Mouse (Mus musculus): Measurements from ENCODE around the gene Gm5294. TPM values are rescaled to one million over a fixed set of nuclear protein-coding genes. Genes with fewer than 3 reads are reported as not detected.

Gene Gm5294
- polyA plus RNA-seq, 1 experiment from 2014 or later = not detected

- 35% methylated on average over 9 of the region's 9 CpGs for WGBS
- Histone ChIP-seq H3K27ac (ENCODE audit: low read length) (peak overlapping the region; percentile 47; the same call in 1 of the 2 replicates), H3K9ac (replicated peaks; ENCODE audit: low read length) (no peak overlapping the region), H3K4me3 (ENCODE audit: low read length) (no peak overlapping the region), H3K27me3 (ENCODE audit: insufficient read depth, low read length) (no peaks in the 10 kb centered on the region), H3K36me3 (ENCODE audit: insufficient read depth, low read length) (no peaks in the 10 kb centered on the region), H3K4me1 (ENCODE audit: insufficient read depth, low read length) (no peaks in the 10 kb centered on the region), H3K9me3 (ENCODE audit: low read length) (peaks cover 8% of the 10 kb centered on the region; the same call in 1 of the 2 replicates), H3K4me2 (replicated peaks; ENCODE audit: low read depth, low read length) (no peak overlapping the region)
- peak; percentile 83 for ATAC-seq (ENCODE audit: low FRiP score, low TSS enrichment)
Observed at GRCm38 (mm10) chr5:138843168-138843824, 23.4 kb downstream of the Gm5294 start.

GRCm38 (mm10) chr5:138846506-138846905 lies 26.6 kb downstream of the Gm5294 start:
- WGBS = 34% methylated on average over 4 of the region's 4 CpGs
- H3K36me3 ChIP-seq (ENCODE audit: insufficient read depth, low read length) = no peaks in the 10 kb centered on the region
- no peak overlapping the region for H3K4me2 ChIP-seq (replicated peaks; ENCODE audit: low read depth, low read length)
- H3K4me3 ChIP-seq (ENCODE audit: low read length) = no peak overlapping the region
- no peaks in the 10 kb centered on the region for H3K9me3 ChIP-seq (ENCODE audit: low read length)
- no peak overlapping the region for H3K9ac ChIP-seq (replicated peaks; ENCODE audit: low read length)
- H3K27me3 ChIP-seq (ENCODE audit: insufficient read depth, low read length) = no peaks in the 10 kb centered on the region
- no peaks in the 10 kb centered on the region for H3K4me1 ChIP-seq (ENCODE audit: insufficient read depth, low read length)
- no peak overlapping the region for H3K27ac ChIP-seq (ENCODE audit: low read length)
- ATAC-seq (ENCODE audit: low FRiP score, low TSS enrichment) = no peak

- Histone ChIP-seq H3K9me3 (ENCODE audit: low read length) (0 out of 2 replicates have a peak, but pooled peaks cover 2% of the 10 kb centered on the region), H3K27ac (ENCODE audit: low read length) (no peak overlapping the region), H3K36me3 (ENCODE audit: insufficient read depth, low read length) (no peaks in the 10 kb centered on the region), H3K4me2 (replicated peaks; ENCODE audit: low read depth, low read length) (no peak overlapping the region), H3K27me3 (ENCODE audit: insufficient read depth, low read length) (no peaks in the 10 kb centered on the region), H3K4me3 (ENCODE audit: low read length) (no peak overlapping the region), H3K4me1 (ENCODE audit: insufficient read depth, low read length) (no peaks in the 10 kb centered on the region), H3K9ac (replicated peaks; ENCODE audit: low read length) (no peak overlapping the region)
- peak; percentile 67; the same call in 1 of the 2 replicates for ATAC-seq (ENCODE audit: low FRiP score, low TSS enrichment)
- 2% methylated on average over 7 of the region's 7 CpGs for WGBS
Observed at GRCm38 (mm10) chr5:138848102-138848501, 28.2 kb downstream of the Gm5294 start.

- Histone ChIP-seq H3K36me3 (ENCODE audit: insufficient read depth, low read length) (no peaks in the 10 kb centered on the region), H3K9ac (replicated peaks; ENCODE audit: low read length) (no peak overlapping the region), H3K4me3 (ENCODE audit: low read length) (no peak overlapping the region), H3K4me1 (ENCODE audit: insufficient read depth, low read length) (no peaks in the 10 kb centered on the region), H3K27me3 (ENCODE audit: insufficient read depth, low read length) (no peaks in the 10 kb centered on the region), H3K9me3 (ENCODE audit: low read length) (0 out of 2 replicates have a peak, but pooled peaks cover 2% of the 10 kb centered on the region), H3K27ac (ENCODE audit: low read length) (no peak overlapping the region), H3K4me2 (replicated peaks; ENCODE audit: low read depth, low read length) (no peak overlapping the region)
- 0 out of 2 replicates have a peak, but pooled peaks have one; percentile 21 for ATAC-seq (ENCODE audit: low FRiP score, low TSS enrichment)
- WGBS = 68% methylated on average over 23 of the region's 23 CpGs
Observed at GRCm38 (mm10) chr5:138849682-138850461, 30.0 kb downstream of the Gm5294 start.

GRCm38 (mm10) chr5:138850462-138850844 lies 30.6 kb downstream of the Gm5294 start:
- no peak overlapping the region for H3K9ac ChIP-seq (replicated peaks; ENCODE audit: low read length)

GRCm38 (mm10) chr5:138851296-138851780 lies 31.5 kb downstream of the Gm5294 start:
- Histone ChIP-seq H3K27ac (ENCODE audit: low read length) (no peak overlapping the region), H3K27me3 (ENCODE audit: insufficient read depth, low read length) (no peaks in the 10 kb centered on the region), H3K9me3 (ENCODE audit: low read length) (0 out of 2 replicates have a peak, but pooled peaks cover 2% of the 10 kb centered on the region), H3K9ac (replicated peaks; ENCODE audit: low read length) (no peak overlapping the region), H3K4me3 (ENCODE audit: low read length) (no peak overlapping the region), H3K4me2 (replicated peaks; ENCODE audit: low read depth, low read length) (no peak overlapping the region), H3K4me1 (ENCODE audit: insufficient read depth, low read length) (no peaks in the 10 kb centered on the region), H3K36me3 (ENCODE audit: insufficient read depth, low read length) (no peaks in the 10 kb centered on the region)
- no peak for ATAC-seq (ENCODE audit: low FRiP score, low TSS enrichment)
- WGBS = 88% methylated on average over 5 of the region's 5 CpGs

More at GRCm38 (mm10) chr5:138850462-138850844, 30.6 kb downstream of the Gm5294 start:
- no peaks in the 10 kb centered on the region for H3K4me1 ChIP-seq (ENCODE audit: insufficient read depth, low read length)
- no peaks in the 10 kb centered on the region for H3K36me3 ChIP-seq (ENCODE audit: insufficient read depth, low read length)
- no peak overlapping the region for H3K4me3 ChIP-seq (ENCODE audit: low read length)
- H3K4me2 ChIP-seq (replicated peaks; ENCODE audit: low read depth, low read length) = no peak overlapping the region
- 81% methylated on average over 5 of the region's 5 CpGs for WGBS
- 0 out of 2 replicates have a peak, but pooled peaks cover 2% of the 10 kb centered on the region for H3K9me3 ChIP-seq (ENCODE audit: low read length)
- ATAC-seq (ENCODE audit: low FRiP score, low TSS enrichment) = no peak
- no peak overlapping the region for H3K27ac ChIP-seq (ENCODE audit: low read length)
- H3K27me3 ChIP-seq (ENCODE audit: insufficient read depth, low read length) = no peaks in the 10 kb centered on the region

- 66% methylated on average over 4 of the region's 4 CpGs for WGBS
- no peak overlapping the region for H3K4me2 ChIP-seq (replicated peaks; ENCODE audit: low read depth, low read length)
- no peak overlapping the region for H3K27ac ChIP-seq (ENCODE audit: low read length)
- no peaks in the 10 kb centered on the region for H3K4me1 ChIP-seq (ENCODE audit: insufficient read depth, low read length)
- H3K4me3 ChIP-seq (ENCODE audit: low read length) = no peak overlapping the region
- H3K9ac ChIP-seq (replicated peaks; ENCODE audit: low read length) = no peak overlapping the region
- 0 out of 2 replicates have a peak, but pooled peaks cover 2% of the 10 kb centered on the region for H3K9me3 ChIP-seq (ENCODE audit: low read length)
- no peaks in the 10 kb centered on the region for H3K36me3 ChIP-seq (ENCODE audit: insufficient read depth, low read length)
- ATAC-seq (ENCODE audit: low FRiP score, low TSS enrichment) = no peak
- no peaks in the 10 kb centered on the region for H3K27me3 ChIP-seq (ENCODE audit: insufficient read depth, low read length)
Observed at GRCm38 (mm10) chr5:138852151-138852550, 32.3 kb downstream of the Gm5294 start.

GRCm38 (mm10) chr5:138853349-138853748 lies 33.5 kb downstream of the Gm5294 start:
- ATAC-seq (ENCODE audit: low FRiP score, low TSS enrichment) = no peak
- no peak overlapping the region for H3K4me3 ChIP-seq (ENCODE audit: low read length)

GRCm38 (mm10) chr5:138857010-138857617 lies 37.2 kb downstream of the Gm5294 start:
- no peaks in the 10 kb centered on the region for H3K36me3 ChIP-seq (ENCODE audit: insufficient read depth, low read length)
- H3K27ac ChIP-seq (ENCODE audit: low read length) = no peak overlapping the region
- H3K9ac ChIP-seq (replicated peaks; ENCODE audit: low read length) = no peak overlapping the region
- ATAC-seq (ENCODE audit: low FRiP score, low TSS enrichment) = peak; percentile 86
- no peak overlapping the region for H3K4me2 ChIP-seq (replicated peaks; ENCODE audit: low read depth, low read length)
- peaks cover 4% of the 10 kb centered on the region for H3K4me1 ChIP-seq (ENCODE audit: insufficient read depth, low read length)
- 28% methylated on average over 9 of the region's 9 CpGs for WGBS
- no peak overlapping the region for H3K4me3 ChIP-seq (ENCODE audit: low read length)
- H3K9me3 ChIP-seq (ENCODE audit: low read length) = 0 out of 2 replicates have a peak, but pooled peaks cover 2% of the 10 kb centered on the region
- no peaks in the 10 kb centered on the region for H3K27me3 ChIP-seq (ENCODE audit: insufficient read depth, low read length)

More at GRCm38 (mm10) chr5:138853349-138853748, 33.5 kb downstream of the Gm5294 start:
- no peak overlapping the region for H3K4me2 ChIP-seq (replicated peaks; ENCODE audit: low read depth, low read length)
- H3K27ac ChIP-seq (ENCODE audit: low read length) = no peak overlapping the region
- WGBS = 67% methylated on average over 2 of the region's 2 CpGs
- H3K9ac ChIP-seq (replicated peaks; ENCODE audit: low read length) = no peak overlapping the region
- no peaks in the 10 kb centered on the region for H3K27me3 ChIP-seq (ENCODE audit: insufficient read depth, low read length)
- 0 out of 2 replicates have a peak, but pooled peaks cover 2% of the 10 kb centered on the region for H3K9me3 ChIP-seq (ENCODE audit: low read length)
- H3K36me3 ChIP-seq (ENCODE audit: insufficient read depth, low read length) = no peaks in the 10 kb centered on the region
- peaks cover 4% of the 10 kb centered on the region; the same call in 1 of the 2 replicates for H3K4me1 ChIP-seq (ENCODE audit: insufficient read depth, low read length)

Data from kidney, embryonic 16.5 days (tissue).